Comparison of ENCODE assay signal across 21 mouse cellular contexts in the genomic region with DNA sequence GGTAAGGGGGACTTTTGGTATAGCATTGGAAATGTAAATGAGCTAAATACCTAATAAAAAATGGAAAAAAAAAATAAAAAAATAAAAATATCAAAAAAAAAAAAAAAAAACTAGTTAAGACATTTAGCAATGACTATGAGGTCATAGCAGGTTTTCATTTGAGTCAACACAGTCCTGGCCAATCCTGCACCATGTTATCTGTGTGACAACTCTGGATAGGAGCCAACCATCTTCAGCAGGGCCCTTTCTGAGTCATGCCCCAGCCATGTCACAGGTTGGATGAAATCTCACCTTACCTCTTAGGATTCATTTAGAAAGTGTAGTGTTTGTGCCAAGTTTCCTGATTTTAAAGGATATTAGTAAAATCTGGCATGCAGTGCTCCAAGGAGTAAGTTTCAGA. TPM values are rescaled to one million over a fixed set of nuclear protein-coding genes. Genes with fewer than 3 reads are reported as not detected.
DNase-seq lines count a peak whose midpoint lies in the region; ATAC-seq and TF ChIP-seq lines count a peak whose summit lies in the region.
"Had no signal": no experiment of that assay in that cellular context is flagged by ENCODE, and none has a peak within 500 bp of the region (broad histone marks: within the 10 kb centered on the region; RNA-seq: fewer than 3 reads in every experiment).

No protein-coding gene starts in this region.

- no peak overlapping the region for H3K27ac ChIP-seq in lung, embryonic 14.5 days (ENCODE audit: low read depth)
- H3K27ac ChIP-seq in limb, embryonic 15.5 days = no peak overlapping the region
- H3K27ac ChIP-seq: forebrain, embryonic 15.5 days; heart, adult 2 months; heart, embryonic 15.5 days; hindbrain, embryonic 13.5 days; hindbrain, postnatal 0 days had no signal

- no peaks in the 10 kb centered on the region for H3K4me1 ChIP-seq in lung, embryonic 14.5 days (ENCODE audit: insufficient read depth)
- peaks cover 3% of the 10 kb centered on the region; the same call in 1 of the 2 replicates for H3K4me1 ChIP-seq in limb, embryonic 15.5 days
- H3K4me1 ChIP-seq: heart, embryonic 15.5 days; hindbrain, embryonic 13.5 days had no signal

- no peak for TF ChIP-seq CTCF in lung, embryonic 14.5 days (IDR thresholded peaks at IDR 0.05; ENCODE audit: low read depth)

- H3K27me3 ChIP-seq in lung, embryonic 14.5 days (ENCODE audit: insufficient read depth, low read length) = no peaks in the 10 kb centered on the region
- H3K27me3 ChIP-seq in limb, embryonic 15.5 days = no peaks in the 10 kb centered on the region
- H3K27me3 ChIP-seq: forebrain, embryonic 15.5 days; heart, embryonic 15.5 days; hindbrain, embryonic 13.5 days had no signal

- peak; percentile 3 for DNase-seq in CD4-positive, CD25-positive, alpha-beta regulatory T cell, adult 2 months (ENCODE audit: low read depth, low spot score)
- no peak for DNase-seq in lung, embryonic 14.5 days
- DNase-seq in lung, postnatal 10 days = no peak
- peak; percentile 44 for DNase-seq in 3T3-L1 (ENCODE audit: low read depth, low spot score)
- DNase-seq in cerebellum, postnatal 4 days (ENCODE audit: low spot score in 2 of 2) = no peak
- DNase-seq in frontal cortex, postnatal 25 days (ENCODE audit: low spot score in 2 of 2) = no peak
- DNase-seq: adrenal gland, postnatal 14 days; cerebellum, adult 18-20 months; cerebellum, adult 9-11 months; cerebellum, postnatal 36 days; gastrocnemius, postnatal 14 days; heart, adult 2 months; heart, postnatal 14 days had no signal

- H3K36me3 ChIP-seq in lung, embryonic 14.5 days (ENCODE audit: insufficient read depth) = no peaks in the 10 kb centered on the region
- no peaks in the 10 kb centered on the region for H3K36me3 ChIP-seq in limb, embryonic 15.5 days
- H3K36me3 ChIP-seq: forebrain, embryonic 15.5 days; G1E; heart, embryonic 15.5 days; hindbrain, embryonic 13.5 days had no signal

- no peaks in the 10 kb centered on the region for H3K9me3 ChIP-seq in lung, embryonic 14.5 days (ENCODE audit: low read depth, low read length)
- no peaks in the 10 kb centered on the region for H3K9me3 ChIP-seq in limb, embryonic 15.5 days
- H3K9me3 ChIP-seq: forebrain, embryonic 15.5 days; G1E; heart, embryonic 15.5 days; hindbrain, embryonic 13.5 days had no signal

- ATAC-seq in CD4-positive, CD25-positive, alpha-beta regulatory T cell, adult 4 months = no peak
- ATAC-seq in lung, embryonic 14.5 days (ENCODE audit: insufficient read depth) = peak; percentile 68; the same call in 1 of the 2 replicates
- 0 out of 2 replicates have a peak, but pooled peaks have one; percentile 65 for ATAC-seq in limb, embryonic 15.5 days (ENCODE audit: insufficient number of reproducible peaks, low FRiP score, low TSS enrichment, low read depth)
- ATAC-seq: forebrain, embryonic 15.5 days; hindbrain, postnatal 0 days had no signal

- H3K9ac ChIP-seq in lung, embryonic 14.5 days = no peak overlapping the region
- no peak overlapping the region for H3K9ac ChIP-seq in limb, embryonic 15.5 days
- H3K9ac ChIP-seq: forebrain, embryonic 15.5 days; heart, embryonic 15.5 days; hindbrain, embryonic 13.5 days had no signal

- H3K4me3 ChIP-seq in lung, embryonic 14.5 days (ENCODE audit: low read depth, low read length) = no peak overlapping the region
- H3K4me3 ChIP-seq in limb, embryonic 15.5 days = no peak overlapping the region
- H3K4me3 ChIP-seq: forebrain, embryonic 15.5 days; heart, adult 2 months; heart, embryonic 15.5 days; hindbrain, embryonic 13.5 days had no signal

- no peak overlapping the region for H3K4me2 ChIP-seq in lung, embryonic 14.5 days
- no peak overlapping the region for H3K4me2 ChIP-seq in limb, embryonic 15.5 days
- H3K4me2 ChIP-seq: forebrain, embryonic 15.5 days; heart, embryonic 11.5 days; heart, embryonic 15.5 days; hindbrain, embryonic 13.5 days had no signal

RNA-seq across cellular contexts. Expression of a gene that starts 45.2 kb away (rescaled TPM):
- polyA plus RNA-seq in CD4-positive, CD25-positive, alpha-beta regulatory T cell, adult 4 months (2017; shearing (Covaris generic)) = under 1 TPM in 1 of 2 experiments, not detected in 1; 0.28 TPM
- 8.9 and 10.2 TPM in 2 replicates for polyA plus RNA-seq in lung, embryonic 14.5 days (2014; fragmentation: Nextera tagmentation; extraction: Ambion mirVana)
- 8.1 and 8.7 TPM in 2 replicates for polyA plus RNA-seq in limb, embryonic 15.5 days (2015; fragmentation: Nextera tagmentation; extraction: Ambion mirVana)
- polyA plus RNA-seq: G1E had no signal

Comparison
In these comparisons a context has a peak if more than half of its experiments do, and no peak if none do; other contexts are left out.
1. DNase-seq: peak in CD4-positive, CD25-positive, alpha-beta regulatory T cell, adult 2 months (single experiment) and 3T3-L1 (single experiment); none in lung, embryonic 14.5 days (single experiment), lung, postnatal 10 days (single experiment), cerebellum, postnatal 4 days (0 of 2) and frontal cortex, postnatal 25 days (0 of 2).